Mouse (Mus musculus) ES-Bruce4 (cell line): Measurements from ENCODE around the gene Asb5. TPM values are rescaled to one million over a fixed set of nuclear protein-coding genes. Genes with fewer than 3 reads are reported as not detected.
"Not testable (repeated sequence)": the region's sequence is repeated elsewhere in the genome, so short reads cannot be mapped to it uniquely, and the experiment has no call there.

Experiments used
- H3K27ac ChIP-seq: 2 replicates; pipeline ENCODE4 v1.5.1; 2012; ENCODE audit warnings: low read length, inconsistent platforms; ENCODE audit not compliant: insufficient read depth
- H3K27me3 ChIP-seq: 2 replicates; pipeline ENCODE4 v1.6.1; 2012; ENCODE audit warnings: mild to moderate bottlenecking, low read length, inconsistent platforms; ENCODE audit not compliant: control insufficient read depth, poor library complexity, insufficient read depth, severe bottlenecking
- H3K36me3 ChIP-seq: 2 replicates; pipeline ENCODE4 v1.6.1; 2012; ENCODE audit warnings: inconsistent platforms, mild to moderate bottlenecking, low read length, moderate library complexity; ENCODE audit not compliant: control insufficient read depth, poor library complexity, insufficient read depth, severe bottlenecking
- H3K4me1 ChIP-seq: one replicate; pipeline ENCODE4 v1.8.1; 2011; ENCODE audit warnings: low read length; ENCODE audit not compliant: control insufficient read depth, insufficient read depth
- H3K4me3 ChIP-seq: 2 replicates; pipeline ENCODE4 v1.5.1; 2011; ENCODE audit warnings: low read depth, mild to moderate bottlenecking, low read length
- H3K9ac ChIP-seq: 2 replicates; pipeline ENCODE4 v1.6.1; 2012; ENCODE audit warnings: low read depth, mild to moderate bottlenecking, inconsistent platforms; ENCODE audit not compliant: poor library complexity, severe bottlenecking
- H3K9me3 ChIP-seq: replicated peaks from 2 replicates; pipeline ENCODE4 v1.6.1; 2012; ENCODE audit warnings: mild to moderate bottlenecking, low read length, inconsistent platforms; ENCODE audit not compliant: control insufficient read depth, poor library complexity, insufficient read depth, severe bottlenecking
- CTCF ChIP-seq: IDR thresholded peaks from one replicate; pipeline ENCODE4 v1.8.1; 2011; ENCODE audit warnings: low read depth, low read length
- EP300 ChIP-seq: IDR thresholded peaks from 2 replicates; pipeline ENCODE4 v1.6.1; 2011; ENCODE audit warnings: low read depth, low read length; ENCODE audit not compliant: insufficient read depth
- POLR2A ChIP-seq: IDR thresholded peaks from one replicate; pipeline ENCODE4 v1.8.1; 2011; ENCODE audit warnings: low read length; ENCODE audit not compliant: insufficient read depth
- polyA plus RNA-seq: library from polyadenylated mRNA; stranded (reverse); fragments of >200 nt; gene quantifications from 2 replicates; pipeline ENCODE4 v1.2.4, GENCODE M21; 2011; ENCODE audit warnings: low read depth; ENCODE audit not compliant: missing spikeins, insufficient read depth, insufficient read length

Asb5 gene
- polyA plus RNA-seq, 1 experiment: not detected

DNA sequence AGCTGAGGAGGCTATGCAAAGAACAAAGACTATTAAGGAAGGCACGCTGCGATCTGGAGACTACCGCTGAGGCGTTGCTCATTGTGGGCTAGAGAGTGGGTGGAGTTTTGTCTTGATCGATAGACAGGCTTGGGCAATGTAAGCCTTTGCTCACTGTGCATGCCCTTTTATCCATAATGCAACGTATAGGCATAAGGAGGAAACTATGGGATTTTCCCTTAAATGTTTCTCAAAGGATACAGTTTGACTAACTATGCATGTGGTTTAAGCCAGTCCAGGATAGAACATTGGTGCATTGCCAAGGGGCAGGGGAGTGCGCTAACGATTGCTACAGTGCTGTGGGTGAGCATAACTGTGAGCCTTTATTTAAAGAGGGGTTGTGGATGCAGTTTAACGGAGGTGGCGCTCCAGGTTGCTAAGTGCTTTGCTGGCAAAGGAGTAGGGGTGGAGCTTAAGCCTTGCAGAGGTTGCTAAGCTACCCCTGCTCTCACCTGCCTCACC lies 20.1 kb upstream of the Asb5 start:
- Histone ChIP-seq H3K4me1 (no peaks in the 10 kb centered on the region), H3K27me3 (no peaks in the 10 kb centered on the region), H3K9ac (no peak overlapping the region), H3K9me3 (no peaks in the 10 kb centered on the region), H3K4me3 (no peak overlapping the region), H3K27ac (no peak overlapping the region), H3K36me3 (no peaks in the 10 kb centered on the region)
- TF ChIP-seq CTCF (peak; percentile 1), EP300 (no peak)

DNA sequence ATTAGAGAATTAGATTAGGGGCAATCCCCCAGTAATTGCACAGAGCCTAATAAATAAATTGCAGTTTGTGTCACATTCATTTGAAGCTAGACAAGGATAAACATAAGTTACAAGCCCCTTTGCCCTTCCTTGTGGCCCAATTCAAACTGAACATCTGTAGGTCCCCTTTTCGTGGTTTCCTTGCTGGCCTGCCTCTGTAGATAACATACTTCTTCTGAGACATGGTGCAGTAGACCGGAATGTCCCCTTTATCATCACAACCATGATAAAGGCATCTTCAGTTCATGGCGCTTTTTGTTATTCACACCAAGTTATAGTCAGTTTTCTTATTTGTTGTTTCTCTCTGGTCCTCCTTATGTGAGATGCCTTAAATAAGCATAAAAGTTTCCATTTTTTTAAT lies 17.6 kb upstream of the Asb5 start:
- Histone ChIP-seq H3K9me3 (no peaks in the 10 kb centered on the region), H3K27me3 (no peaks in the 10 kb centered on the region), H3K27ac (no peak overlapping the region), H3K4me3 (no peak overlapping the region), H3K36me3 (no peaks in the 10 kb centered on the region), H3K9ac (no peak overlapping the region), H3K4me1 (no peaks in the 10 kb centered on the region)
- TF ChIP-seq CTCF: no peak
- no peak for TF ChIP-seq EP300
- no peak for TF ChIP-seq POLR2A

DNA sequence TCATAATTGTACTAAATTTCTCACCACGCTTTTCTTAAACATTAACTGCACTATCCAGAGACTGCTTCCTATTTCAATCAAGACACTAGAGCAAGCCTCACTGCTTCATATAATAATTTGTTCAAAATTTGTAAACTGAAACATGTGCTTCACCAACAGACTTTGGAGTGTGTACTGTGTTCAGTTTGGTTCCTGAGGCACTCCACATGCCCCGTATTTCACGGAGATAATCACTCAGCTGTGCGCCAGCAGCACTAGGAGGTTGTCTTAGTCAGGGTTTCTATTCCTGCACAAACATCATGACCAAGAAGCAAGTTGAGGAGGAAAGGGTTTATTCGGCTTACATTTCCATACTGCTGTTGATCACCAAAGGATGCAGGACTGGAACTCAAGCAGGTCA lies 17.2 kb upstream of the Asb5 start:
- H3K9ac ChIP-seq, H3K4me3 ChIP-seq, H3K9me3 ChIP-seq, H3K27me3 ChIP-seq, H3K27ac ChIP-seq, H3K36me3 ChIP-seq, H3K4me1 ChIP-seq: not testable (repeated sequence)

DNA sequence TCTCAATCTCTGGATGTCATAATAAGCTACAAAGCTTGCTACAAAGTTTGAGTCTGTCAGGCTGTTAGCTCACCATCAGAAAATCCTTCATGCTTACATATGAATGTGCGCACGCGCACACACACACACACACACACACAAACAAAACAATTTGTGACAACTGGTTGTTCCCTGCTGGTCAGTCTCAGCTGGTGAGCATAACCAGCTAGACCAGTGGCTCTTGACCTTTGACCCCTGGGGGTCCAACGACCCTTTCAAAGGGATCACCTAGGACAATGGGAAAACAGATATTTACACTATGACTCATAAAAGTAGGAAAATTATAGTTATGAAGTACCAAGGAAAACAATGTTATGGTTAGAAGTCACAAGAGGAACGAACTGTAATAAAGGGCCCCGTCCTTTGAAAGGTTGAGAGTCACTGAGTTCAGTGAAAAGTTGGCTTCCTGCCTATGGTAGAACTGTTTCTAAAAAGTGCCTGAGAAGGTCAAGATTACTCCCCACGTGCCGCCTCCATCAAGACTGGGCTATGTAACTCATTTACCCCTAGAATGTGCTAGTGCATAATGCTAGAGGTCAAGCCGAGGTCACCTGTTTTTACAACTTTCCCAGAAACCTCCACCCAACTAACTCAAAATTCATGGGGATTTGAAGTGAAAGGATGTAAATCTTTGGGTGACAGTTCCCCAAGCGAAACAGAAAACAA lies 10.5 kb upstream of the Asb5 start:
- H3K4me1 ChIP-seq: peaks cover 6% of the 10 kb centered on the region
- H3K27ac ChIP-seq: no peak overlapping the region
- TF ChIP-seq EP300 (no peak), CTCF (no peak), POLR2A (no peak)

DNA sequence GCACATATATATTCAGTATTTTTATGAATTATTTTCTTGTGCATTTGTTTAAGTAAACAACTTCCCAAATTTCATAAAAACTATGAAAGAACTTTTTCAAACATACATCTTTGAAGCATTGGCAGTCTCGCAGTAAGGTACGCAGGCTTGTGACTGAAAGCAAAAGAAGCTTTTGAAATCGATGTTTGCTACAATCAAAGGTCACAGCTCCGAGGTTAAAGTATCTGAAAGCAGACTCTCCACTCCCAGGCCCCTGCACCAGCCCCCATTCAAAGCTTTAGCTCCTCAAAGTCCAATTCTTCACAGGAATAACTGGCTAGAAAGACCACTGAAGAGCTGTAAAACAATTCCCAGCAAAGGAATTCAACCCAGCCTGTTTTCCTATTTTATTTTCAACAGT lies 8.9 kb upstream of the Asb5 start:
- no peaks in the 10 kb centered on the region for H3K9me3 ChIP-seq
- H3K36me3 ChIP-seq: peaks cover 16% of the 10 kb centered on the region
- no peak overlapping the region for H3K27ac ChIP-seq
- peaks cover 6% of the 10 kb centered on the region for H3K4me1 ChIP-seq
- H3K4me3 ChIP-seq: no peak overlapping the region
- H3K27me3 ChIP-seq: no peaks in the 10 kb centered on the region
- no peak overlapping the region for H3K9ac ChIP-seq
- TF ChIP-seq EP300: no peak
- no peak for TF ChIP-seq CTCF
- no peak for TF ChIP-seq POLR2A

More for the DNA sequence above, 10.5 kb upstream of the Asb5 start:
- Histone ChIP-seq H3K9ac (no peak overlapping the region), H3K27me3 (no peaks in the 10 kb centered on the region), H3K4me3 (no peak overlapping the region), H3K9me3 (no peaks in the 10 kb centered on the region), H3K36me3 (peaks cover 13% of the 10 kb centered on the region)

DNA sequence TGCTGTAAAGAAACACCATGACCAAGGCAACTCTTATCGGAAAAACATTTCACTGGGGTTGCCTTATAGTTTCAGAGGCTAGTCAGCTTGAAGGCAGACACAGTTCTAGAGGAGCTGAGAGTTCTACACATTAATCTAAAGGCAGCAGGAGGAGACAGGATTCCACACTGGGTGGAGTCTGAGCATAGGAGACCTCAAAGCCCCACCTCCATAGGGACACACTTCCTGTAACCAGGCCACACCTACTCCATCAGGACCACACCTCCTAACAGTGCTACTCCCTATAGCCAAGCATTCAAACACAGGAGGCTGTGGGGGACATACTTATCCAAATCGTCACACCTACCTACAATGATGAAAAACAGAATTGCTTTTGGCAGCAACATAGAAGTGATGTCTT lies 3.8 kb upstream of the Asb5 start:
- TF ChIP-seq EP300 (no peak), POLR2A (no peak), CTCF (no peak)
- no peak overlapping the region for H3K4me3 ChIP-seq
- H3K9me3 ChIP-seq: no peaks in the 10 kb centered on the region
- H3K27ac ChIP-seq: no peak overlapping the region
- peaks cover 5% of the 10 kb centered on the region for H3K4me1 ChIP-seq
- no peak overlapping the region for H3K9ac ChIP-seq
- peaks cover 22% of the 10 kb centered on the region for H3K36me3 ChIP-seq
- H3K27me3 ChIP-seq: no peaks in the 10 kb centered on the region
